Mouse (Mus musculus) midbrain, embryonic 16.5 days (tissue): Measurements from ENCODE around the gene Calm3. TPM values are rescaled to one million over a fixed set of nuclear protein-coding genes. Genes with fewer than 3 reads are reported as not detected.

Experiments used
- ATAC-seq: fragments of 200-750 bp; cut with Nextera tagmentation; 2 replicates; pipeline ENCODE4 v1.8.0; 2017; ENCODE audit warnings: moderate TSS enrichment
- H3K27ac ChIP-seq: fragments of 300-500 bp; sonication (generic); 2 replicates; pipeline ENCODE4 v1.5.1; 2014; ENCODE audit warnings: mild to moderate bottlenecking, low read length, mixed read lengths
- H3K27me3 ChIP-seq: fragments of 300-500 bp; sonication (generic); 2 replicates; pipeline ENCODE4 v1.6.1; 2014; ENCODE audit warnings: low read depth, low read length, mixed read lengths; ENCODE audit not compliant: control insufficient read depth, insufficient read depth
- H3K36me3 ChIP-seq: fragments of 300-500 bp; sonication (generic); 2 replicates; pipeline ENCODE4 v1.6.1; 2014; ENCODE audit warnings: mild to moderate bottlenecking, low read length, moderate library complexity, mixed read lengths; ENCODE audit not compliant: control insufficient read depth, insufficient read depth
- H3K4me1 ChIP-seq: fragments of 300-500 bp; sonication (generic); 2 replicates; pipeline ENCODE4 v1.6.1; 2014; ENCODE audit warnings: mild to moderate bottlenecking, low read length, mixed read lengths; ENCODE audit not compliant: control insufficient read depth, insufficient read depth
- H3K4me2 ChIP-seq: fragments of 300-500 bp; sonication (generic); 2 replicates; pipeline ENCODE4 v1.6.1; 2014; ENCODE audit warnings: mild to moderate bottlenecking, low read length, mixed read lengths
- H3K4me3 ChIP-seq: fragments of 300-500 bp; sonication (generic); 2 replicates; pipeline ENCODE4 v1.5.1; 2014; ENCODE audit warnings: low read depth, mild to moderate bottlenecking, low read length, moderate library complexity, mixed read lengths
- H3K9ac ChIP-seq: fragments of 300-500 bp; sonication (generic); 2 replicates; pipeline ENCODE4 v1.6.1; 2014; ENCODE audit warnings: low read depth, low read length, mixed read lengths
- H3K9me3 ChIP-seq: fragments of 300-500 bp; sonication (generic); replicated peaks from 2 replicates; pipeline ENCODE4 v1.6.1; 2014; ENCODE audit warnings: mild to moderate bottlenecking, low read length, mixed read lengths; ENCODE audit not compliant: control insufficient read depth, poor library complexity, severe bottlenecking
- WGBS: fragments of 180-500 bp; shearing (Covaris S2); extraction: QIAGEN DNeasy Blood & Tissue Kit; methylation state at CpG from one replicate; pipeline ENCODE4 v1.1.7; 2014; 5-methylcytosine and 5-hydroxymethylcytosine counted together
- polyA plus RNA-seq: library from polyadenylated mRNA; unstranded; fragments of >200 nt; fragmentation: Nextera tagmentation; extraction: Ambion mirVana; gene quantifications from 2 replicates; pipeline ENCODE4 v1.2.1, GENCODE M21; 2015

Calm3 gene
- polyA plus RNA-seq, 1 experiment from 2014 or later = 443 TPM

DNA sequence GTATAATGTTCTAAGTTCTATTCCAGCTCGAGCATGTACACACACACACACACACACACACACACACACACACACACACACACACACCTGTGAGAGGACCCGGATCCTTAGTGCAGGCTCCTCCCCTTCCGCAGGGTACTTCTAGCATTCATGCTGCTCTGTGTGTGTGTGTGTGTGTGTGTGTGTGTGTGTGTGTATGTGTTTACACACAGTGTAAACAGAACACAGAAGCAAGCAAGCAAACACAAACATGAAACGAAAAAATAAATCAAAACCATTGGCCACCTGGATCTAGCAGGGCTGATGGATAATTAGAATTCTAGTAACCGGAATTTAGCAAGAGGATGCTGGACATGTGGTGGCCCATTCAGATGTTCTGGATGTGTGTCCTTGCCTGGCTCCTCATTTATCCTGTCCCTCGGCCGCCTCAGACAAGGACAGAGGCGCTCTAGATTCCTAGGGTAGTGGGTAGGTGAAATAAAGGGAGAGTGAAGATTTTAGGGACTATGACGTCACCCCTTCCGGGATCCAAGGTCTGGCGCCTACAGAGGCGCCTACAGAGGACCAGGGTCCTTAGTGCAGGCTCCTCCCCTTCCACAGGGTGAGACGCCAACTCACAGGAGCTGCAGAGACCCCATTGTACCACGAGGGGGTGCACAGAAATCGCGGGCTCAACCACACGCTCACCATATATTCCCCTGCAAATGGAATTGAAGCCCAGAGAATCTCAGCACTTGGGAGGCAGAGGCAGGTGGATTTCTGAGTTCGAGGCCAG is 27.1 kb upstream of the Calm3 start:
- H3K27ac ChIP-seq = peak overlapping the region; percentile 98
- H3K9ac ChIP-seq = no peak overlapping the region
- peaks cover 45% of the 10 kb centered on the region for H3K4me1 ChIP-seq
- no peak overlapping the region for H3K4me3 ChIP-seq
- no peaks in the 10 kb centered on the region for H3K9me3 ChIP-seq
- ATAC-seq = peak; percentile 50
- H3K4me2 ChIP-seq = no peak overlapping the region
- 27% methylated on average over 18 of the region's 18 CpGs for WGBS
- H3K27me3 ChIP-seq = no peaks in the 10 kb centered on the region
- H3K36me3 ChIP-seq = no peaks in the 10 kb centered on the region

DNA sequence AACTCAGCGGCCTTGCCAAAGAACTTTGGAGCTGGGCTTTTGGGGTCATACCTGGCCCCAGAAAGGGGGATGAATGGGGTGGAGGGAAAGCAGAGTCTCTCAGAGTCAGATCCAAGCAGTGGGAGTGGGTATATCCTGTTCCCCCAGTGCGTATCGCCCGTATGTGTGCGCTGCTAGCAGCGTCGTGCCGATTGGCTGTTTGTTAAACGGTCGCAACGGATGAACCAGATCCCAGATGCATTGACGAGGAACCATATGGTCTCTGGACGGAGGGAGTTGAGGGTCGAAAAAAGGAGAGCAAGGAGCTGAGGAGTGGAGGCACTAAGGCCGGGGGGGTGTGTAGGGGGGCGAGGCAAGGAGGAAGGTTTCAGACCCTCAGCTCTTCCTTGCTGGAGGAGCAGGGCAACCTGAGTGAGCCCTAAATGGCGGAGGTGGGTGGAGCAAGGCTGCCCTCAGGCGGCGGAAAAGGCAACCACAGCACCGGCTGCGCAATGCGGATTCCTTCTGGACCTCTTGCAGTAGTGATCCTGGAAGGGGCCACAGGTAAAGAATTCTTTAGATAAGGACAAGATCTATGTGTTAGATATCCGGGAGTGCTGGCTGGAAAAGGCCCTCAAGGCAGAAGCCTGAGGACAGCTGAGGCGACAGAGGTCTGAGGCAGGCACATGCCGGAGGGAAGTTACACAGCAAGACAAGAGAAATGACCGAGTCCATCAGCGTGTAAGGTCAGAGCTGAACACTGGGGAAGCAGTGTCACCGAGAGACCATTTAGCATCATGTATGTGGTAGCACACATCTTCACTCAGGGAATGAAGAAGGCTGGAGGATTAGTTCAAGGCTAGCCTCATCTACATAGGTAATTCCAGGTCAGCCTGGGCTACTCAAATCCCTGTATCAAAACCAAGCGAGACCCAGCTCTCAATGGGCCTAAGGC is 26.3 kb upstream of the Calm3 start:
- Histone ChIP-seq H3K9me3 (no peaks in the 10 kb centered on the region), H3K4me1 (peaks cover 40% of the 10 kb centered on the region)
- 9% methylated on average over 29 of the region's 29 CpGs for whole genome bisulfite sequencing

DNA sequence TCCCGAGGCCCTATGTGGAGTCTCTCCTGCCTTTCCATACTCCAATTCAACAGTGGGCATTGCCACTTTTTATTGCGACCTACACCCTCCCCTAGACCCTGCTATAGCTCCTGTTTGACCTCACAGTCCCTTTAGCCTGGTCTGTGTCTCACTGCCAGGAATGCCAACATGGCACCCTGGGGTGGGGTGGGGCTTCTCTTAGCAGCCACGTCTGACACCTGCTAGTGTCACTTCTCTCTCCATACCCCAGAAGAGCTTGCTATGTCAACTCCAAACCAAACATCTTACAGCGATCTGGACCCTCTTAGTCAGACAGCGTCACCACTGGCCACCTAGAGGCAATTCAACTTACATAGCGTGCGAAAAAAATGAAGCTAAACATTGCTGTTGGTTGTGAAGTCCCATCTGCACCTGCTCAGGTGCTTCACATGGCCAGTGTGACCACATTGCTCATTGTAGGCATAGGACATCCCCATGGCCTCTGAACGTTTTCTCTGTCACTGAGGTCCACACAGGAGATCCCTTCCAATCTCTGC is 25.1 kb upstream of the Calm3 start:
- WGBS = 53% methylated on average over 8 of the region's 8 CpGs
- no peaks in the 10 kb centered on the region for H3K9me3 ChIP-seq
- peak overlapping the region; percentile 78 for H3K4me2 ChIP-seq
- peaks cover 42% of the 10 kb centered on the region for H3K4me1 ChIP-seq
- peak overlapping the region; percentile 78 for H3K4me3 ChIP-seq
- ATAC-seq = no peak
- no peaks in the 10 kb centered on the region for H3K27me3 ChIP-seq
- H3K9ac ChIP-seq = peak overlapping the region; percentile 96
- no peaks in the 10 kb centered on the region for H3K36me3 ChIP-seq
- peak overlapping the region; percentile 98 for H3K27ac ChIP-seq

More for the DNA sequence above, 26.3 kb upstream of the Calm3 start:
- Histone ChIP-seq H3K36me3 (no peaks in the 10 kb centered on the region), H3K27ac (peak overlapping the region; percentile 98), H3K9ac (peak overlapping the region; percentile 96), H3K4me3 (peak overlapping the region; percentile 78), H3K4me2 (peak overlapping the region; percentile 78), H3K27me3 (no peaks in the 10 kb centered on the region)
- peak; percentile 55 for ATAC-seq

DNA sequence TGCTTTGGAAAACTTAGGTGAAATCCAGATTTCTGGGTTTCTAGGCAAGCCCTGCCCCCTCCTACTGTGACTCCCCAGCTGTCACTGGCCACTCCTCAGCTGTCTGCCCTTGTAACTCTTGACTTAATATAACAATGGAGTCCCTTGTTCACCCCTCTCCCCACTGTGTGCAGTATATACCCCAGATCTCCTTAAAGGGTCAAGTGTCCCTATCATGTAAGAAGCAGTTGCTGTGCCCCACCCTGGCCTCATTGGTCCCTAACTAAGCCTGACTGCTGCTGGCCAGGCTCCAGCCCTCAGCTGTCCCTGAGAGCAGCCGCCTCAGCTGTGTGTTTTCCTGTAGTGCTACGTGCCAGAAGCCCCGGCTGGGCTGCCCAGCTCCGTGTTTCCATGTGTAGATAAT is 24.0 kb upstream of the Calm3 start:
- Histone ChIP-seq H3K4me2 (peak overlapping the region; percentile 78), H3K9ac (peak overlapping the region; percentile 96), H3K27me3 (no peaks in the 10 kb centered on the region), H3K9me3 (no peaks in the 10 kb centered on the region), H3K36me3 (no peaks in the 10 kb centered on the region), H3K4me1 (peaks cover 52% of the 10 kb centered on the region), H3K4me3 (peak overlapping the region; percentile 78), H3K27ac (peak overlapping the region; percentile 98)
- ATAC-seq = no peak
- WGBS = 1% methylated on average over 4 of the region's 4 CpGs

DNA sequence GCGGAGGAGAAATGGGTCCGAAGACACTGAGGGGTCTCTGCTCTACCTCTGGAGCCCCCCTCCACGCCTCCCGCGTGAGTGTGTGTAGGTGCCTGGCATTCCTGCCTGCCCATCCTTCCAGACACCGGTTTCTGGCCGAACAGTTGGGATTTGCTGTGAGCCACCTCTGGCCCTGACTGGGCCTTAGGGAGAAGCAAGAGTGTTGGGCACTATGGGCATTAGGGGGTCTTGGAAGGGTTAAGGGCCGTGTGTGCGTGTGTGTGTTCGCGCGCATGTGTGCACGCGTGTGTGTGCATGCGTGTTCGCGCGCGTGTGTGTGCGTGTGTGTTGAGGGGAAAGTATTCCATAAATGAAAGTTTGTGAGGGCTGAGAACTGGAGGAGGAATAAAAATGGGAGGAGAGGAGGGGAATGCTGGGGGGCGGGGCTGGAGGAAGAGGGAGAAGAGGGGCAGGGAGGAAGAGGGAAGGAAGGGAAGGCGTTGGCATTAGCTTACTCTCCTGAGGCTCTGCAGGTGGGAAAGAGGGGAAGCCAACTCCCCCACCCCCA is 23.5 kb upstream of the Calm3 start:
- Histone ChIP-seq H3K27me3 (no peaks in the 10 kb centered on the region), H3K27ac (peak overlapping the region; percentile 98), H3K36me3 (no peaks in the 10 kb centered on the region), H3K4me1 (peaks cover 53% of the 10 kb centered on the region), H3K4me2 (peak overlapping the region; percentile 78), H3K4me3 (peak overlapping the region; percentile 78), H3K9me3 (no peaks in the 10 kb centered on the region), H3K9ac (peak overlapping the region; percentile 96)
- 8% methylated on average over 22 of the region's 22 CpGs for WGBS
- ATAC-seq = no peak

DNA sequence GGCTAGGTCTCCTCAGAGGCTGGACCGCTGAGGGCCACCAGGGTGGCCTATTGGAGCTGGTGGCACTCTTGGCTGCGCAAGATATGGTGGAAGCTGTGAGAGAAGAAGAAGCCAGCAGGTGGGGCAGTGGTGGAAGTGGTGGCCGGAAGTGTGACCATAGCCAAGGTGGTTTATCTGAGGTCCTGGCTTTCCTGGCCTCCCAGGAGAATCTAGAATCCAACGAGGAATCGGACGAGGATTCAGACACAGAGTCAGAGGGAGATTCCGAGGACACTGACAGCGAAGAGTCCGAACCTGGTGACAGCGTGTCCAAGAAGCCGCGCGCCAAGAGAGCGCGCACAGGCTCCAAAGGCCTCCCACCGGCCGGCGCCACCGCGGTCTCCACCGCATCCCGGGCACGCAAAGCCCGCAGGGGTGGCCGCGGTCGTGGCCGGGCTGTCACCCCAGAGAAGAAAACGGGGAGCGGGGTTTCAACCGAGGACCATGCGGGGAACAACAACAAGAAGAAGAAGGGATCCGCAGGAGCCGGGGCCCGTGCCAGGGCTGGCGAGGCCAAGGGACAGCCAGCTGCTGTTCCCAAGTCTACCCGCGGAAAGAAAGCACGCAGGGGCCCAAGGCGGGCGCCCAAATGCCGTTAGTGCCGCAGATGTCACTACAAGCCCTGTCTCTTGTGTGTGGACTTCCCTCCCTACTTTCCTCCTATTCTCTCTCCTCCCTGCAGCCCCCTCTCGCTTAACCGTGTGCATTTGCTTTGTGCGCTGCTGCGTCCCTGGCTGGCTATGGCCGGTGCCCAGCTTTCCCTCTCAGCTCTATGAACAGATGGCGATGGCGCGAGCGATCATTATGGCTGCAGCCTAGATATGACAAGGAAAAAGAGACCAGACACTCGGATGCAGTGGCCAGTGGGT is 22.8 kb upstream of the Calm3 start:
- 3% methylated on average over 49 of the region's 53 CpGs for WGBS
- Histone ChIP-seq H3K9me3 (no peaks in the 10 kb centered on the region), H3K4me2 (peak overlapping the region; percentile 78), H3K4me3 (peak overlapping the region; percentile 78), H3K27me3 (no peaks in the 10 kb centered on the region), H3K4me1 (peaks cover 53% of the 10 kb centered on the region), H3K27ac (peak overlapping the region; percentile 98), H3K9ac (peak overlapping the region; percentile 96), H3K36me3 (no peaks in the 10 kb centered on the region)
- ATAC-seq = no peak

DNA sequence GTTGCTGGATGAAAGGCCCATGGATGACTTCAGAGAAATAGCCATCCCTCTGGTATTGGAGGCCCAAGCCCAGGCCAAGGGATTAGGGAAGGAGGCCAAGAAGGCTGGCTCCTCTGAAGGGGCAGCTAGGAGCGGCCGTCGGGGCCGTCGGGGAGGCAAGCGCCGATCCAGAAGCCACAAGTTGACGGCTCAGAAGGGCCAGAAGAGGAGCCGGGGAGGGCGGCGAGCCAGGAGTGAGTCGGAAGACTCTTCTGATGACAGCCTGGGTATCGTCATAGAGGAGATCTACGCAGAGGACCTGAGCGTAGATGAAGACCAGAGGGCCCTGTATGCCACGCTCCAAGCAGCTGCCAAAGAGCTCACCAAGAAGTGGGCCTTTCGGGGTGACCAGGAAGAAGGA is 21.5 kb upstream of the Calm3 start:
- 9% methylated on average over 17 of the region's 17 CpGs for WGBS
- Histone ChIP-seq H3K9ac (peak overlapping the region; percentile 96), H3K27me3 (no peaks in the 10 kb centered on the region), H3K27ac (peak overlapping the region; percentile 98), H3K4me1 (peaks cover 57% of the 10 kb centered on the region), H3K36me3 (no peaks in the 10 kb centered on the region), H3K4me2 (peak overlapping the region; percentile 78), H3K4me3 (peak overlapping the region; percentile 78), H3K9me3 (no peaks in the 10 kb centered on the region)
- no peak for ATAC-seq

DNA sequence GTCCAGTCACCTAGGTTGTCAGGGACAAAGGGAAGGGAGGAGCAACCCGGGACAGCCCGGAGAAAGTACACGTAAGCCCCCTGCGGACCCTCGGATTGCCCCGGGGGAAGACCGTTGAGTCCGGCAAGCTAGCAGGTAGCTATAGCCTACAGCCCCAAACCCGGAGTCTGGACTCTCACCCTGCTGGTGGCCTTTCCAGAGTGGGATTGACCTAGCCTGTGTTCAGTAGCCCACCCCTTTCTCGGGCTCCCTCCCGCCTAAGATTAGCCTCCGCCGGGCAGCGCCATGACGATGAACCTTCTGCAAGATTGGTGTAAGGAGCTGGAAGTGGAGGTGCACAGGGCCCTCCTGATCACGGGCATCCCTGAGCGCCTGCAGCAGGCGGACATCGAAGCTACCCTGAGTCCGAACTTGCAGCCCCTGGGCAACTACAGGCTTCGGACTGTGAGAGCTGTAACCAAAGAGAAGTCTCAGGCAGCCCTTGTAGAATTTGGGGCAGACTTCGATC is 20.9 kb upstream of the Calm3 start:
- Histone ChIP-seq H3K27me3 (no peaks in the 10 kb centered on the region), H3K4me2 (peak overlapping the region; percentile 78), H3K36me3 (no peaks in the 10 kb centered on the region), H3K9ac (peak overlapping the region; percentile 96), H3K9me3 (no peaks in the 10 kb centered on the region), H3K4me3 (peak overlapping the region; percentile 78), H3K27ac (peak overlapping the region; percentile 98), H3K4me1 (peaks cover 57% of the 10 kb centered on the region)
- peak; percentile 12 for ATAC-seq
- WGBS = under 1% methylated on average over 22 of the region's 22 CpGs
